Mouse (Mus musculus) 3134 (cell line): ENCODE measurements around the gene Prkx.

ENCODE experiments used
- DNase-seq: peaks from one replicate; pipeline ENCODE4 v3.0.0-alpha.2; 2011; ENCODE audit warnings: low spot score; ENCODE audit not compliant: insufficient read length; ENCODE audit errors: extremely low read depth

The Prkx gene

GRCm38 (mm10) chrX:77796238-77796835 lies at the start of gene Prkx:
Prkx (minus strand) TSS chrX:77796278.
- peak; percentile 67 for DNase-seq

GRCm38 (mm10) chrX:77812031-77812430 lies 16.0 kb upstream of the Prkx start:
- peak; percentile 16 for DNase-seq

GRCm38 (mm10) chrX:77810608-77811206 lies 14.6 kb upstream of the Prkx start:
- peak; percentile 64 for DNase-seq

- no peak for DNase-seq
Observed at GRCm38 (mm10) chrX:77808602-77809001, 12.5 kb upstream of the Prkx start.

GRCm38 (mm10) chrX:77802293-77802692 lies 6.2 kb upstream of the Prkx start:
- DNase-seq, result no peak

- no peak for DNase-seq
Observed at GRCm38 (mm10) chrX:77801543-77801942, 5.5 kb upstream of the Prkx start.

GRCm38 (mm10) chrX:77799554-77799953 lies 3.5 kb upstream of the Prkx start:
- no peak for DNase-seq

- no peak for DNase-seq
Observed at GRCm38 (mm10) chrX:77797801-77798200, 1.7 kb upstream of the Prkx start.

- DNase-seq, result no peak
Observed at GRCm38 (mm10) chrX:77796916-77797315, 838 bp upstream of the Prkx start.

GRCm38 (mm10) chrX:77795858-77796174 lies 262 bp downstream of the Prkx start:
- peak; percentile 87 for DNase-seq

GRCm38 (mm10) chrX:77794962-77795857 lies 868 bp downstream of the Prkx start:
- DNase-seq, result peak; percentile 64

GRCm38 (mm10) chrX:77788675-77789074 lies 7.4 kb downstream of the Prkx start:
- DNase-seq, result no peak

GRCm38 (mm10) chrX:77786354-77786753 lies 9.7 kb downstream of the Prkx start:
- peak; percentile 28 for DNase-seq

- DNase-seq, result no peak
Observed at GRCm38 (mm10) chrX:77777822-77778221, 18.3 kb downstream of the Prkx start.

- DNase-seq, result peak; percentile 10
Observed at GRCm38 (mm10) chrX:77765153-77765552, 30.9 kb downstream of the Prkx start.

- no peak for DNase-seq
Observed at GRCm38 (mm10) chrX:77744260-77744659, 51.8 kb downstream of the Prkx start.

GRCm38 (mm10) chrX:77741383-77741782 lies 54.7 kb downstream of the Prkx start:
- DNase-seq, result peak; percentile 2

GRCm38 (mm10) chrX:77733930-77734536 lies 62.0 kb downstream of the Prkx start:
- DNase-seq, result peak; percentile 49

- DNase-seq, result no peak
Observed at GRCm38 (mm10) chrX:77720298-77720697, 75.8 kb downstream of the Prkx start.
